Mouse (Mus musculus) cerebellum, adult 11-12 months (tissue): ENCODE data around the gene Yif1b.
"Not testable (repeated sequence)": the region's sequence is repeated elsewhere in the genome, so short reads cannot be mapped to it uniquely, and the experiment has no call there.

Experiments
- DNase-seq: peaks from one replicate; pipeline ENCODE4 v3.0.0; 2022

Yif1b gene

GRCm38 (mm10) chr7:29238019-29238967 is at the start of gene Yif1b:
Gene Yif1b, plus strand, starts transcription at chr7:29238329.
- peak; percentile 99 for DNase-seq

GRCm38 (mm10) chr7:29194230-29194629 is 43.9 kb upstream of the Yif1b start:
- not testable (repeated sequence) for DNase-seq

GRCm38 (mm10) chr7:29202577-29202976 is 35.6 kb upstream of the Yif1b start:
- no peak for DNase-seq

GRCm38 (mm10) chr7:29211013-29211412 is 27.1 kb upstream of the Yif1b start:
- DNase-seq = not testable (repeated sequence)

GRCm38 (mm10) chr7:29211415-29212198 is 26.5 kb upstream of the Yif1b start:
- peak; percentile 59 for DNase-seq

- DNase-seq = no peak
Measured at GRCm38 (mm10) chr7:29212199-29212765, 25.8 kb upstream of the Yif1b start.

GRCm38 (mm10) chr7:29212775-29213560 is 25.2 kb upstream of the Yif1b start:
- DNase-seq = not testable (repeated sequence)

GRCm38 (mm10) chr7:29213675-29214082 is 24.4 kb upstream of the Yif1b start, which contains the start of gene Catsperg1:
Gene Catsperg1, minus strand, starts transcription at chr7:29214035.
- peak; percentile 50 for DNase-seq

- DNase-seq = no peak
Measured at GRCm38 (mm10) chr7:29214236-29214635, 23.9 kb upstream of the Yif1b start.

GRCm38 (mm10) chr7:29214846-29215245 is 23.3 kb upstream of the Yif1b start:
- DNase-seq = no peak

- DNase-seq = no peak
Measured at GRCm38 (mm10) chr7:29224756-29225394, 13.3 kb upstream of the Yif1b start.

- DNase-seq = no peak
Measured at GRCm38 (mm10) chr7:29225520-29225919, 12.6 kb upstream of the Yif1b start.

GRCm38 (mm10) chr7:29228202-29228601 is 9.9 kb upstream of the Yif1b start:
- no peak for DNase-seq

- no peak for DNase-seq
Measured at GRCm38 (mm10) chr7:29230560-29230959, 7.6 kb upstream of the Yif1b start.

- no peak for DNase-seq
Measured at GRCm38 (mm10) chr7:29231517-29231916, 6.6 kb upstream of the Yif1b start.

GRCm38 (mm10) chr7:29232247-29233013 is 5.7 kb upstream of the Yif1b start, which contains the start of gene Kcnk6:
Gene Kcnk6, minus strand, starts transcription at chr7:29232515.
- no peak for DNase-seq

GRCm38 (mm10) chr7:29233745-29234144 is 4.4 kb upstream of the Yif1b start:
- no peak for DNase-seq

- DNase-seq = no peak
Measured at GRCm38 (mm10) chr7:29234661-29235060, 3.5 kb upstream of the Yif1b start.

GRCm38 (mm10) chr7:29236593-29236992 is 1.5 kb upstream of the Yif1b start:
- DNase-seq = no peak

- DNase-seq = peak; percentile 61
Measured at GRCm38 (mm10) chr7:29237596-29237995, 533 bp upstream of the Yif1b start.
